Mouse (Mus musculus): ENCODE data around the gene Tarbp2.

The Tarbp2 gene

GRCm38 (mm10) chr15:102526111-102527002, 8.4 kb downstream of the Tarbp2 start:
- DNase-seq: no peak

GRCm38 (mm10) chr15:102527936-102528335, 9.9 kb downstream of the Tarbp2 start:
- no peak for DNase-seq

- DNase-seq: no peak
These were observed 10.4 kb downstream of the Tarbp2 start for GRCm38 (mm10) chr15:102528396-102528795.

GRCm38 (mm10) chr15:102530566-102530965, 12.6 kb downstream of the Tarbp2 start:
- no peak for DNase-seq

GRCm38 (mm10) chr15:102531586-102531985, 13.6 kb downstream of the Tarbp2 start:
- DNase-seq: peak in 1 of 2 experiments; percentile 24

- peak; percentile 52 to 65 for DNase-seq
These were observed 14.3 kb downstream of the Tarbp2 start for GRCm38 (mm10) chr15:102532106-102532900.

- DNase-seq: peak in 1 of 2 experiments; percentile 17
These were observed 15.9 kb downstream of the Tarbp2 start for GRCm38 (mm10) chr15:102533926-102534325.

- peak; percentile 92 to 94 for DNase-seq
These were observed 26.8 kb downstream of the Tarbp2 start for GRCm38 (mm10) chr15:102544801-102545200.

GRCm38 (mm10) chr15:102546246-102546645, 28.3 kb downstream of the Tarbp2 start:
- DNase-seq: no peak

GRCm38 (mm10) chr15:102546677-102547427, 28.9 kb downstream of the Tarbp2 start:
- DNase-seq: peak; percentile 98

- peak; percentile 90 to 92 for DNase-seq
These were observed 29.5 kb downstream of the Tarbp2 start for GRCm38 (mm10) chr15:102547478-102547877.

- no peak for DNase-seq
These were observed 34.6 kb downstream of the Tarbp2 start for GRCm38 (mm10) chr15:102552599-102552998.

- DNase-seq: no peak
These were observed 37.6 kb downstream of the Tarbp2 start for GRCm38 (mm10) chr15:102555581-102555980.

- peak; percentile 34 to 49 for DNase-seq
These were observed 39.6 kb downstream of the Tarbp2 start for GRCm38 (mm10) chr15:102557580-102557979.

- DNase-seq: no peak
These were observed 44.5 kb downstream of the Tarbp2 start for GRCm38 (mm10) chr15:102562491-102562890.

GRCm38 (mm10) chr15:102563061-102563460, 45.1 kb downstream of the Tarbp2 start:
- DNase-seq: no peak

- DNase-seq: peak; percentile 41 to 47
These were observed 45.7 kb downstream of the Tarbp2 start for GRCm38 (mm10) chr15:102563681-102564080.

GRCm38 (mm10) chr15:102567849-102568248, 49.9 kb downstream of the Tarbp2 start:
- DNase-seq: no peak

- DNase-seq: no peak
These were observed 54.1 kb downstream of the Tarbp2 start for GRCm38 (mm10) chr15:102572081-102572480.

Data from cerebellum, adult 18-20 months (tissue).